Mouse (Mus musculus) liver, embryonic 14.5 days (tissue): Measurements from ENCODE around the gene Gsx2.

Experiments used
- CTCF ChIP-seq: IDR thresholded peaks from 2 replicates; pipeline ENCODE4 v1.5.1; 2016; ENCODE audit warnings: antibody characterized with exemption, low read depth, control low read depth
- EP300 ChIP-seq: IDR thresholded peaks from 2 replicates; pipeline ENCODE4 v1.6.1; 2016; ENCODE audit warnings: antibody characterized with exemption, low read depth

DNA sequence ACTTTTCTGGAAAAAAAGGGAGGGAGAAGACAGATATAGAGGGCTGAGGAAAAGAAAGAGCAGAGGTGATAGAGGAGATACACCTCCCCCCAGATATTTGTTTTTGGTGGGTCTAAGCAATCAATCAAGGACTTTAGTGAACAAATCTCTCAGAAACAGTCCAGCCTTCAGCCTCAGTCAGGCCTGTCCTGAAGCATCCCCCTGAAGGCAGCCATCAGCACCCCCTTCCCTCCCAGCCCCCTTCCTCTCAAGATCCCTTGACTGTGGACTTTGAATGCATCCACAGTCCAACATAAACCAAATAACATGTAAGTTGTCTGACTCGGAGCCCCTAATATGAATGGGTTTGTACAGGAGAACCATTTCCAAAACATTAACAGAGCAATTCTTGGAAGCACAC, 2.2 kb upstream of the Gsx2 start:
- TF ChIP-seq CTCF (no peak), EP300 (no peak)
